Mouse (Mus musculus): ENCODE data around the gene Kcnmb1.

Gene Kcnmb1

DNA sequence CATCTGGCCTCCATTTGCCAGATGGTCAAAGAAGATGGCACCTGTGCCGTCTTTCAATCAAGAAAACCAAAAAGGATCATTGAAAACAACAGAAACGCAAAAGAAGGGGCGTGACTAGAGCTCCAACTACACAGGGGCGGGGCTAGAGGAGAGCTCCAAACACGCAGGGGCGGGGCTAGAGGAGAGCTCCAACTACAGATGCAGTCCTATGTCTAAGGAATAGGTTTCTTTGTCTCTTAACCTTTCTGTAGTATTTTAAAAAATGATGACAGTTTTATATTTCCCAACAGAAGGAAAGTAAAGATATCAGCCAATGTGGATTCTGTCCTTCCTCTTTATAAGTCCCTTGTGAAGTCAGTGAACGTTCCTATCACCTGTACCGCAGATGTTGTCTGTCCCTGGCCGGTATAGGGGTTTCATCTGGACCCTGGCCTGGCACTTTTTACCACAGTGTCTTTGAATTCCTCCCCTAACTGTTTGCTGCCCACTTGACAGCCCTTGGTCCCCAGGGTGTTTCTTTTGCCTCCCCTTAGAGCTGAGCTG, 18.0 kb upstream of the Kcnmb1 start:
- no peak for DNase-seq (ENCODE audit: low read depth)

DNA sequence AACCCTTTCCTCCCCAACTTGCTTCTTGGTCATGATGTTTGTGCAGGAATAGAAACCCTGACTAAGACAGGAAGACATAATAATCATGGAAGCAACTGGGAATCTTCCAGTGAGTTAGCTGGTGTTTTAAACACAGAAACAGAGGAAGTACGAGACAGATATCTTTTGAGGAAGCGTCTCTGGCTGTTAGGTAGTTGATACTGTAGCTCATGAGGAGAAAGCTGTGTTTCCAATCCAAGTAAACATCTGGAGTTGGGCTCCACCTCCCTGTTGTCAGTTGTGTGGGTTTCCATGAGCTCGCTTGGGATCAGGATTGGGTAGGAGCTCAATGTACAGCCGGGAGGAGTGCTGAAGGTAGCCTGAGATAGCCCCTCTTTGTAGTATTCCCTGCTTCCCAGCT, 16.3 kb upstream of the Kcnmb1 start:
- no peak for DNase-seq (ENCODE audit: low read depth)

DNA sequence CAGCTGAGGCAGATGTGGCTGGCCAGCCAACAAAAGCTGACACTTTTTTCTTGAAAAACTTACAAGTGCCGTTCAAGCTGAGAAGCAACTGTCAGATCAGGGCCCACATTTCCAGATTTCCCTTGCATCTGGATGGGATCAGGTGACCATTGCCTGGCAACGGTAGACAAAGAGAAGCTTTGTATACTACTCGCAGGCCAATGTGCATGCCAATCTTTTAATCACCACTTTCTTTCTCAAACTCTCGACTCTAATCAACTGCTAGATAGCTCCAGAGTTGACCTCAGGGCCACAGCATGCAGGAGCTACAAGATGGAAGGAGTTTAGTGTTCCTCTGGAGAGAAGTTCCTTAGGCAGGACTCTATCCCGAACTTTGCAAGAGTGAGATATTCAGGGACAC, 11.7 kb upstream of the Kcnmb1 start:
- DNase-seq (ENCODE audit: low read depth), result no peak

DNA sequence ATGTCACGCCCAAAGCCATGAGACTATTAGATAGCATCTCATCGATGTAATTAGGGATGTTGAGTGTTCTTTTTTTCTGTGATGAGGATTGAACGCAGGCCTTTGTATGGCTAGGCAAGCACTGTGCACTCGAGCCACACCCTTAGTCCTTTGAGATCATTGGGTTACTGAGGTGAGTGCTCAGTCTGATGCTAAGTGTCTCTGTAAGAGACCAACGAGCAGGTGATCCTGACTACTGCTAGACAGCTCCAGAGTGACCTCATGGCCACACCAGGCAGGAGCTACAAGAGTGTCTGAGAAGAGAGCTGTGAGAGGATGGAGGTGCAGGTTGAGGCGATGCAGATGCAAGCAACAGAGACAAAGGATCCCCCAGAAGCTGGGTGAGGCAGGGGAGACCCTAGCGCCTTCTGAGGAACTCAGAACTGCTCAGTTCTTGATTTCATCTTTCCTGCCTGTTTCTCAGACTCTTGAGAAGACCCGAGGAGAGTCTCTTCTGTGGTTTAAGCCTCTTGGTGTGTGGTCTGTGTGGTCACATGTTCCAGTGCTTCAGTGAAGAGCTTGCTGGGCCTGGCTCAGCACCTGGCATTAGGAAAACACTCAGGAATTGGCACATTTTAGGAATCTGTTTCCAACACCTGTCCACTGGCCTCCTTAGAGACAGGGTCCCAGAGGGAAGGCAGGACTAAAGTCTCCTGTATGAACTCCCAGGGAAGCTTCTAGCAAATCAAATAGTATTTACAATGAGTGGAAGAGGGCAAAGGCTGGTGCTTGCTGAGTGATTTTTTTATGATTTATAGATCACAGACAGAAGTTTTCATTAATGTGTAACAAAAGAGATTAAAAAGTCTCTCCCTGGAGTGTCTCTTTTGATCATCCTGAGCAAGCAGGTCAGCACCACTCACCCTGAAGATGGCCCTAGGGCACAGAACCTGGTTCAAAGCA, 10.9 kb upstream of the Kcnmb1 start:
- peak; percentile 10 for DNase-seq (ENCODE audit: low read depth)

DNA sequence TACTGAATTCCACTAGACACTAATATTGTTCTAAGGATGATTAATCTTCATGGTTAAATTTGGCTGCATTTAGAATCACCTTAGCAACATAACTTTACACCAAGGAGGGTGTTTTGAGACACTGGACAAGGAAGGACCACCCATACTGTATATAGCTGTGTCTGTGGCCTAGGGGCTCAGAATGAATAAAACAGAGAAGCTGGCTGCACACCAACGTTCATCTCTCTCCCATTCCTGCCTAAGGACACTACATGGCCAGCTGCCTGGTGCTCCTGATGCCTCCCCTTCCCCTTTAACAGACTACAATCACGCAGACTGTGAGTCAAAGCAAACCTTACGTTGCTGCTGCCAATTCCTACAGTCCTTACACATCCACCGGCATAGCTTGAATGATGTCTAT, 6.8 kb upstream of the Kcnmb1 start:
- no peak for DNase-seq (ENCODE audit: low read depth)

DNA sequence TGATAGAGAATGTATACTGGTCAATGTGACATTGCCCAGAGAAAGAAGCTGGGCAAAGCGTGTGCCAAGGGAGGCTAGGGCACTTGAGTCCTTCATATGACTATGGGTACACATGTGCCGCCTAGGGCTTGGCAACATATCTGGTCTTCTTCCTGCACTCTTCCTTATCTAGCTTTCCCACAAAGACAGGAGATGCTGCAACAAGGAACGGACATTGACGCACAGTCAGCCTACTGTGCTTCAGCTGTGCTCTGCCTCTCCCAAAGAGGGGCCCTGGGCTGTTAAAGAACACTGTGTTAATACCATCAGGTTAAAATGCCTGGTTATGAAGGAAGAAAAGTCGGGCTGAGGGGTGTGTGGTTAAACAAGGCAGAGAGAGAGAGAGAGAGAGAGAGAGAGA, 6.2 kb upstream of the Kcnmb1 start:
- DNase-seq (ENCODE audit: low read depth), result no peak

DNA sequence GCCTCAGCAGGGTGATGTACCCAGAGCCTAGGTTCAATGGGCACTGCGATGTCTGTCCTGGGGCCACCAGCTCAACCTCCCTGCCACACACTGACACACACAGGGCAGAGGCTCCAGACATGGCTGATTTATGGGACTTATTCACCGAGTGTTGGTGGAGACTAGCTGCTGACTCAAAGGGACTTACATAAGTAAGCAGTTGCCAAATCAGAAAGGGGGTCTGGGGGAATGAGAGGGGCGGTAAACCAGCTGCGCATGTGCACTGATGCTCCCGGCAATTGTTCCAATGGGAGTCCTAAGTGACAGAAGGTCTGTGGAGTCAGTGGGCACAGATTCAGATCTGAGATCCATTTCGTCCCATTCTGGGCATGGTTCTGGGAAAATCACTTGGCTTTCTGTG, 5.2 kb upstream of the Kcnmb1 start:
- no peak for DNase-seq (ENCODE audit: low read depth)

DNA sequence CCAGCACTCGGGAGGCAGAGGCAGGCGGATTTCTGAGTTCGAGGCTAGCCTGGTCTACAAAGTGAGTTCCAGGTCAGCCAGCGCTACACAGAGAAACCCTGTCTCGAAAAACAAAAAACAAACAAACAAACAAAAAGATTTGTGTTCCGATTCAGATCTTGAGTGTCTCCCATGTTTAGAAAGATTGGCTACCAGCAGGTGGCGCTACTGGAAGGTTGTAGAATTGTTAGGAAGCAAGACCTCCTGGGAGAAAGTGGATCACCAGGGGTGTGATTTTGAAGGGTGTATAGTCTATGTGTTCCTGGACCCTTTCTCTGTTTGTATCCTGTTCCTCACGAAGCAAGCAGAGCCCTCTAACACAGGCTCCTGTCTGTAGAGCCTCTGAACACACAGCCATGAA, 4.1 kb upstream of the Kcnmb1 start:
- DNase-seq (ENCODE audit: low read depth), result peak; percentile 79

DNA sequence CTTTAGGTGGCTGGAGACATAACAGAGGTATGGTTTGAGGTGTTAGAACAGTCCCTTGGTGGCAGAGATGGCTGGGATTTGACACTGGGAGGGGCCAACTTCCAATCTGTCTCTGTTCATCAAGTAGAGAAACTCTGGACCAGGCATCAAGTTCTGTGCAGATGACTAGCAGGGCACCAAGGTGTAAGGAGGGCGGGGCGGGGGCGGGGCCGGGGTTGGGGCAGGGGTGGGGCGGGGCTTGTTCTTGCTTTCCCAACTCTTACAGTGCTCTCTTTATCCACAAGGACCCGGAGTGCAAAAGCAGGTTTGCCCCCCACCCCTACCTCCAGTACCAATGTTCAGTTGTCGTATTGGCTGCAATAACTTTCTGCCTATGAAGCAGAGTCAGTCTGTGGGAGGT, 635 bp upstream of the Kcnmb1 start:
- DNase-seq (ENCODE audit: low read depth), result no peak

DNA sequence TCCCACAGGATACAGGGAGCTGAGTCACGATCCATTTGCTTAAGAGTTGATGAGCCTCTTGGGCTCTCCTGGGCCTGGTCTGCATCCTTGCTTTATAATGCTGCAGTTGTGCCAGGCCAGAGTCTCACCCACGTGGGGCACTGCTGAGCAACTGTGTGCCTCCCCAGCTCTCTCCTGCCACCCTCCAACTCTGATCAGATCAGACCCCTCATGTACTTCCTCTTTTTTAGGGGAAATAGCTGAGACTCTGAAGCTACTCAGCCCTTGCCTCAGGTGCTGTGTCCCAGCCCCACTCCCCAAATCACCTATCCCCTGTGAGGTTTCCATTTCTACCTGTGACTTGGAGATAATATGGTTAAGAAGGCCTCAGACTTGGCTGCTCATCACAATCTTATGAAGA, 2.6 kb downstream of the Kcnmb1 start:
- no peak for DNase-seq (ENCODE audit: low read depth)

DNA sequence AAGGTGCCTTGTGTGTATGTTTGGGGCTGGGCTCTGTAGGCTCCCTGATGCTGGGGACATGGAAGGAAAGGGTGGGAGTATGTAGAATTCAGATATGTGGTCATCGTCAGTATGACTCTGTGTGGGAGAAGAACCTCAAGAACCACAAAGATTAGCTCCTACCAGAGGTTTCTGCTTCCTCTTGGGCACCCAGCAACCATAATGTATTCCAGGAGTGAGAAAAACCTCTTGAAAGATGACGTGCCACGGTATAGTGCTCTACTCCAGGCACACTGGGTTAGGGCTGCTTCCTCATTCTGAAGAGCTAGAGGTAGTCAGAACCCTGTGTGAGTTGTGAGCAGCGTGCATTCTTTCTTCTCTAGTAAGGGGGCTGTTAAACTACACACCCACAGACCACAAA, 4.9 kb downstream of the Kcnmb1 start:
- no peak for DNase-seq (ENCODE audit: low read depth)

DNA sequence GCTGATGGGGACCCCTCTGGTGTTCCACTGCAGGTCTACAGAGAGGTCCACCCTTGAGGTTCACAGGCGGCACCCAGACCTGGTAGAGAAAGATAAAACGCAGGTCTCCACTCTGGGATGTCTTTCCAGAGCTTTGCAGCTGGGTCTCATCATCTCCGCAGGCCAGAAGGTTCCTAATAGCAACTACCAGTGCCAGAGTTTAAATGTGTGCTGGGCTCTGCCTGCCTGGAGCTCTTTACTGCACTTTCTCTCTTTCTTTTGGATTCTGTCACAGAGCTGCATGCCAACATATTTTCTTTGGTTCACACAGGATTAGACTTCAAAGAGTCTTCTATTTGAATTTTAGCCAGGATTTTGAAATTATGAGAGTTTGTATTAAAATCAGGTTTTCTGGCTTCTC, 6.4 kb downstream of the Kcnmb1 start:
- no peak for DNase-seq (ENCODE audit: low read depth)

DNA sequence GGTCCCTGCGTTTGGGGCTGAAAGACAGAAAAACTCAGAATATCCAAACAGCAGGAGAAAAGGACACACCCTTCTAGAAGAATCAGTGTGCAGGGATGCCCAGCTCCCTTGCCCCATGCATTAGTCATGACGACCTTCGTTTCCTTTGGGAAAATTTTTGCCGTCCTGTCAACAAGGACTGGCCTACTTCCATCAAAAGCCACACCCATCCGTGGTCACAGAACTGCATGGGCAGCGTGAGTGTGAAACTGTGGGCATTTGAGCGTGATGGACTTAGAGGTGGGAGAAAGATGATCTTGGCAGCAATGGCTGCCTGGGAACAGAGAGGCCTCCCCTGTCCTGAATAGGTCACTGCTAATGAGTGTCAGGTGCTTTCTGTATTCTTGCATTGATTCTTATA, 9.3 kb downstream of the Kcnmb1 start:
- DNase-seq (ENCODE audit: low read depth), result no peak

DNA sequence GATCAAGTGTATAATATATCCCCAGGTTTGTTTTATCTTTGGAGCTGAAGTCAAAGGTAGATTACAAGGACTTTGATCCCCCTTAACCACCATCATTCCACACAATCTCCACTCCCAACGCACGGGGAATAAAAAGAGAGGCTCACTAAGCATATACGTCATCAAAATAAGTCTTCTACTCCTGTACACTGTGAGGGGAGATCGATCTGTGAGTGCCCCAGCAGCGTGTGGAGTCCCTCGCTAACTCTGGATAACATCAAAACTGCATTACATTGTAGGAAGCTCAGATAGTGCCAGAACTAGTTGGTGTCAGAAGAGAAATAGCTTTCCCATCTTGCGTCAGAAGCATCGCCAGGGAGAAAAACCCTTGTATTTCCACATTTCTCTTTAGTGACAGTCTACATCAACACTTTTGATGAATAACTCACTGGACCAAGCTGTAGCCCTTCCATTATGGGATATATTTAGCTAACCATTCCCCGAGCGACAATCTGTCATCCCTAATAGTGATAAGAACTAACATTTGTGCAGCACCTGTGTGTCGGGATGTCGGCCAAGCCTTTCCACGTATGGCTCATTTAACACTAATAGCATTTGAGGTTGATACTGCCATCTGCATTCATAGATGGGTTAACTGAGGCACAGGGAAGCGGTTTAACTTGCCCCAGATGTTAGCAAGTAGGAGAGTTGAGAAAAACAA, 11.7 kb downstream of the Kcnmb1 start:
- DNase-seq (ENCODE audit: low read depth), result no peak

DNA sequence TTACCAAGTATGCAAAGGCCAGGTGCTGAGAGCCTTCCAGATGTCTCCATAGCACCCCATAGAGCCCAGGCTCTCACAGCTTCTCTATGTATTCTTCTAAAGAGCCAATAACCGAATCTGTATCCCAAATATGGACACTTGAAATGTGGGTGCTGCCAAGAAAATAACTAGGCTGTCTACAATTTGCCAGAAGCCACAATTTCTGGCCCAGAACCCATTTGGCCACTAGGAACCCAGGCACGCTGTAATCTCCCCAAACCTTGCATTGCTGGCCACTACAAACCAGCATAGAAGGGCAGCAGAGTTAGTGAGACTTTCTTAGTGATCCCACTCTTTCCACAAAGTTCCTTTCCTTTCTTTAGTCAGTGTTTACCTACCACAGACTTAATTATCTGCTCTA, 12.3 kb downstream of the Kcnmb1 start:
- no peak for DNase-seq (ENCODE audit: low read depth)

DNA sequence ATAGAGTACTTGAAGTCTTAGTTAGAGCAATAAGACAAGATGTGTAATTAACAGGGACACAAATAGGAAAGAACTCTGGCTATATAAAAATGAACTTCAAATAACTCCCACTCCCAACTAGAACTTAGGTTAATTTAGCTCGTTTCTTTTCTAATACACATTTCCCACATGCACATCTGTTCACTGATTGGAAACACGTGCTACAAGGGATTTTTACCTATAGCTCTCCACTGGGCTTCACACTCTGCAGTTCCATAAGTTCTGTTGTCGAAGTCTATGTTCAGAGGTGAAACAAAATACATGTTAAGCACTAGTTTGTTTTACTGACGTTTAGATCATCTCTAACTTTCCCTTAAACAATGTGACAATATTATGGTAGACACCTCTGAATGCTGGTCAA, 17.3 kb downstream of the Kcnmb1 start:
- no peak for DNase-seq (ENCODE audit: low read depth)

DNA sequence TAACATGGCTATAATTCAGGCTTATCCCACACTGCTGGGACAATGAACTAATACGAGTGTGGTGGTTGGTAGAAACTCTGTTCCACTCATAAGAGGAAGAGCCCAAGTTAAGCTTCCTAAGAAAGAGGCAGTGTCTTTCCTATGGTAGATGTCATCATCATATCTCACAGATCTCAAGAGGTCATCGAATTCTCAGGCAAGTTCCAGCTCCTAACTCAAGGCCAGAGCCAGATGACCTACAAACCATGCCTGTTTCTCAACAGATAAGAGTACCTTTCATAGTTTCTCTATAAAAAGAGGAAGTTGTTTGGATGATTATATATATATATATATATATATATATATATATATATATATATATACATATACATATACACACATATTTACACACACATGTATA, 23.7 kb downstream of the Kcnmb1 start:
- DNase-seq (ENCODE audit: low read depth), result no peak

DNA sequence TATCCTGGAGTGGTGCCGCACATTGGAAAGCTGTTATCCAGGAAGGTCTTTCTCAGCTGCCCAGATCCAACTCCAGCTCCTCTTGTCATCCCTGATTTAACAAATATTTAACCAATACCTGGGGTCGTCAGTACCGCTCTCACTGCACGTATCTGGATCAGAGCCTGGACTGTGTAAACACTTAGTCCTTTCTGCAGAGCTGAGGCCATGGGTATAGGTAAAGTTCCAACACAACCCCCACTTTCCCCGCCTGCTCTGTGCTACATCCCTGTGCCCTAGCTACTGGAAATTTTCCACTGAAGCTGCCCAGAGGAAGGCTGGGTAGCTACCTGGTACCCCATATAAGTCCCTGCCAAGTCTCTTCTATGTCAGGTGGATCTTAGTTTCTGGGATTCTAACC, 27.2 kb downstream of the Kcnmb1 start:
- no peak for DNase-seq (ENCODE audit: low read depth)

DNA sequence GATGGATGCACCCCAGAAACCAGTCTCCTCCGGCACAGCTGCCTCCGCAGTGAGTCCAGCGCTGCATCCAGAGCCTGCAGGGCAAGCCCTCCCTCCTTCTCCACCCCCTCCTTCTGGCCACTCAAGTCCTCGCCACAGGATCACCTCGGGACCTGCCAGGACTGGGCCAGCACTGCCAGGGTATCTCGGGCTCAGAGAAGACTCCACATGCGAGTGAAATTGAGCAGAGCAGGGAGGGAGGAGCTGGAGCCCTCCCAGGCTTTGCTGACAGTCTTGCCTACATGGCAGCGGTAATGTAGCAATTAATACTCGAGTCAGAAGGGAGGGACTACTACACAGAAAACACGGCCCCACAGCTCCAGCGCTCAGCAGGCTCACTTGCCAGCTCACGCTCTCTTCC, 30.1 kb downstream of the Kcnmb1 start, which contains the start of gene Kcnip1:
Gene Kcnip1, minus strand, starts transcription at position 215 of the 400 bp plus-strand sequence.
- no peak for DNase-seq (ENCODE audit: low read depth)

DNA sequence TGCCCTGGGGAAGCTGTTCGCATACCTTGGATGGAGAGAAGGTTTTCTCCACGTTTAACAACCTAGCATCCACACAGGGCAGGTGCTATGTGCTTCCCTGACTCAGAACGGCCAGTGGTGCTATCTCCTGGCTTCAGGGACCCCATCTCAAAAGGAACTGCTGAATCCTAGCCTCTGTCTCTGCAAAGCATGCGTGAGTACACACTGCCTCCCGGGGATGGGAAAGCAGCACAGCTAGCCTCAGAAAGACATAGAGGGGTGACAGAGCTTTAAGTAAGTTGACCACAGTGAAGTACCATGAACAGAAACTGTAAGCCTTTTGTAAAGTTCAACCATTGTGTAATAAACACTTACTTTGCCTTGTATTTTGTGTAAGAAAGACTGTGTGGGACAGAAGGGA, 30.7 kb downstream of the Kcnmb1 start:
- no peak for DNase-seq (ENCODE audit: low read depth)

DNA sequence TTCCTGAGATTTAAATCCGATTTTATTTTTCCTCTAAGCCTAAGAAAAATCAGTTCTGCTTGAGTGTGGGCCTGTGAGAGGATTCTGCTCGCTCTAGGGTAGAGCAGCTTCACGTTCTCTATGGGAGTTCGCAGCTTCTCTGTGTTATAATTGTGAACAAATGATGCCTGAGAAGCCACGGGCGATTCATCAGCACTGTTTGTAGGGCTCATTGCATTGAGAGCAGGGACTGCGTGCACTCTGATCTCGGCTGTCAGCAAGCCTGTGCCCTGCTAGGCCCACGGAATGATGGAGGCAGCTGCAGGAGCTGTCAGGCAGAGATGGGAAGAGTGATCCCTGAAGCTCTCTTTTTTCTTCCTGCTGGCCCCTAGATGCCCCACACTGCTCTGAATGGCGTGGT, 35.4 kb downstream of the Kcnmb1 start:
- DNase-seq (ENCODE audit: low read depth), result no peak

DNA sequence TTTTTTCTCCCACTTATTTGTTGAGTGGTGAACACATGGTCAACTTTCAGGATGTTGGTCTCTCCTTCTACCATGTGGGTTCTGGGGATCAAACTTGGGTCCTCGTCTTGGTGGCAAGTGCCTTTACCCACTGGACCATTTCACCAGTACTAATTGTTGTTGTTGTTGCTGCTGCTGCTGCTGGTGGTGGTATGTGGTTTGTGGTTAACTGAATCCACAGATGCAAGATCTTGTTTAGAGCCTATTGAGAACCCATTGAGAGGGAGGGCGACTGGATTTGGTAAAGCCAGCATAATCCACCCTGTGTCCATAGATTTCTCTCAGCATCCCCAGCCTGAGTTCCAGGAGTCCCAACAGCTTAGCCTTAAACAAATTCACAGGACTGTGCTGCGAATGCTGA, 37.6 kb downstream of the Kcnmb1 start:
- DNase-seq (ENCODE audit: low read depth), result no peak

DNA sequence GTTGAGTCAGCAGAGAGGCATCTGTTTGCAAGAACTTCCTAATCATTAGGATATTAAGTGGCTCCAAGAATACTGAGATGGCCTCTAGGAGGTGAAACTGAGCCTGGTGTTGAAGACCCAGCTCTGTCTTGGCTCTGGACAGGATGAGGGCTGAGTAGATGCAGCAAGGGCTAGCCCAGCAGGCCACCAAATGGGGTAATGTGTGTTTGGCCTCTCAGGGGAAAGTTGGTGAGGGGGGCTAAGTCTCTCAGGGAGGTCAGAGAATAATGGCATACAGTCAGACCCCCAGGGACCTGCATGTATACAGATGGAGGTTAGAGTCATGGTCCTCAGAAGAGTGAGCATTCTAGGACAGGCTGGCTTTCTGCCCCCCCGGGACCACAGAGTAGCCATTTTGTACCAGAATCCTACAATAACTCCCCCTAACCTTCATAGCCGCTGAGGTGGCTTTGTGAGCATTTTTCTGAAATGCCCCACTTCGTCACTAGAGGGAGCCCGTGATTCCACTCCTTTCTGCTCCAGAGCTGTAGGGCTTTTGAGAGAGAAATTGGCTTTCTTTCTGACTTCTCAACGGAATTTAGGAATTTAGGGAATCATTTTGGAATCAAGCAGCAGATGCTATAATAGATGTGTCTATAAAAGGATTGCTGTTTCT, 39.3 kb downstream of the Kcnmb1 start:
- peak; percentile 88 for DNase-seq (ENCODE audit: low read depth)

Measured in naive thymus-derived CD4-positive, alpha-beta T cell, adult 2 months (primary cell).